Mouse (Mus musculus): ENCODE results near the gene Gm20715. TPM values are rescaled to one million over a fixed set of nuclear protein-coding genes. Genes with fewer than 3 reads are reported as not detected.
"Not testable (repeated sequence)": the region's sequence is repeated elsewhere in the genome, so short reads cannot be mapped to it uniquely, and the experiment has no call there.

Gm20715 gene
- total RNA-seq, 2 experiments from 2014 or later, result not detected

GRCm38 (mm10) chr7:6414626-6415441, 4.8 kb downstream of the Gm20715 start:
- intact Hi-C loops (cut with DNase I), result loop anchor here (10.0 kb wide), 1 partner anchor 270 kb away; no protein-coding TSS in a partner anchor
- no peak for DNase-seq

GRCm38 (mm10) chr7:6415442-6415787, 5.3 kb downstream of the Gm20715 start:
- intact Hi-C loops (cut with DNase I), result loop anchor here (10.0 kb wide), 1 partner anchor 271 kb away; no protein-coding TSS in a partner anchor
- no peak for DNase-seq

- intact Hi-C loops (cut with DNase I), result loop anchor here (10.0 kb wide), 1 partner anchor 275 kb away; no protein-coding TSS in a partner anchor
- no peak for DNase-seq
Observed at GRCm38 (mm10) chr7:6419894-6420293, 9.8 kb downstream of the Gm20715 start.

GRCm38 (mm10) chr7:6429381-6429780, 19.3 kb downstream of the Gm20715 start:
- intact Hi-C loops (cut with DNase I), result no loop called here
- no peak for DNase-seq

- intact Hi-C loops (cut with DNase I), result loop anchor here (1.0 to 10.0 kb wide), 3 partner anchors 71 to 844 kb away; partner anchors contain the start of gene Gm45844
- DNase-seq, result peak; percentile 3 to 37
Observed at GRCm38 (mm10) chr7:6430342-6430741, 20.3 kb downstream of the Gm20715 start.

- DNase-seq, result no peak
- intact Hi-C loops (cut with DNase I), result loop anchor here (5.0 to 10.0 kb wide), 2 partner anchors 499 to 836 kb away; partner anchors contain the start of gene Gm45844
Observed at GRCm38 (mm10) chr7:6438388-6438787, 28.3 kb downstream of the Gm20715 start, which contains the start of gene Olfr1344. TSS of gene Olfr1344 (plus strand) at chr7:6438688.

- intact Hi-C loops (cut with DNase I), result no loop called here
- DNase-seq, result no peak
Observed at GRCm38 (mm10) chr7:6441173-6441572, 31.1 kb downstream of the Gm20715 start.

GRCm38 (mm10) chr7:6447771-6448170, 37.7 kb downstream of the Gm20715 start:
- intact Hi-C loops (cut with DNase I), result no loop called here

GRCm38 (mm10) chr7:6455868-6456267, 45.8 kb downstream of the Gm20715 start, which contains the start of gene Olfr1336:
TSS of gene Olfr1336 (plus strand) at chr7:6456168.
- DNase-seq, result no peak
- intact Hi-C loops (cut with DNase I), result no loop called here

More at GRCm38 (mm10) chr7:6447771-6448170, 37.7 kb downstream of the Gm20715 start:
- no peak for DNase-seq

GRCm38 (mm10) chr7:6456399-6456798, 46.3 kb downstream of the Gm20715 start:
- no peak for DNase-seq
- intact Hi-C loops (cut with DNase I), result no loop called here

GRCm38 (mm10) chr7:6466951-6467350, 56.9 kb downstream of the Gm20715 start, which contains the start of gene Olfr1346:
TSS of gene Olfr1346 (plus strand) at chr7:6467101.
- intact Hi-C loops (cut with DNase I), result no loop called here

GRCm38 (mm10) chr7:6477633-6478032, 67.6 kb downstream of the Gm20715 start:
- not testable (repeated sequence) for DNase-seq

More at GRCm38 (mm10) chr7:6466951-6467350, 56.9 kb downstream of the Gm20715 start, which contains the start of gene Olfr1346:
- no peak for DNase-seq

GRCm38 (mm10) chr7:6486841-6487240, 76.8 kb downstream of the Gm20715 start, which contains the start of gene Olfr5:
TSS of gene Olfr5 (minus strand) at chr7:6486941.
- DNase-seq, result no peak
- intact Hi-C loops (cut with DNase I), result no loop called here

More at GRCm38 (mm10) chr7:6477633-6478032, 67.6 kb downstream of the Gm20715 start:
- intact Hi-C loops (cut with DNase I), result not testable (repeated sequence)

Other genes with a start within 250 kb of the Gm20715 start
- gene Zfp444, start 238.1 kb upstream of the Gm20715 start, total RNA-seq (2021), result 10 to 100 TPM in 1 of 2 experiments, 1 to 10 TPM in 1; 9.4 to 11.4 TPM
- not detected for gene Galp, start 213.2 kb upstream of the Gm20715 start, total RNA-seq (2021)
- not detected for gene Zscan5b, start 188.0 kb upstream of the Gm20715 start, total RNA-seq (2021)
- gene Epp13, start 157.6 kb upstream of the Gm20715 start, total RNA-seq (2021), result not detected
- 1 to 10 TPM; 3.4 to 4.0 TPM for gene Zfp667, start 123.7 kb upstream of the Gm20715 start, total RNA-seq (2021)
- 1 to 10 TPM; 1.1 to 1.8 TPM for gene Zfp583, start 79.0 kb upstream of the Gm20715 start, total RNA-seq (2021)
- under 1 TPM; 0.16 to 0.33 TPM for gene Gm3854, start 66.5 kb upstream of the Gm20715 start, total RNA-seq (2021)
- gene Zfp78, start 47.0 kb upstream of the Gm20715 start, total RNA-seq (2021), result 1 to 10 TPM; 2.4 to 3.0 TPM
- 1 to 10 TPM; 2.9 to 3.1 TPM for gene Zfp28, start 27.0 kb upstream of the Gm20715 start, total RNA-seq (2021)
- not detected for gene Smim17, start 11.6 kb upstream of the Gm20715 start, total RNA-seq (2021)
- gene Olfr1344, start 28.4 kb downstream of the Gm20715 start, total RNA-seq (2021), result not detected
- not detected for gene Olfr1336, start 45.9 kb downstream of the Gm20715 start, total RNA-seq (2021)
- gene Olfr1346, start 56.8 kb downstream of the Gm20715 start, total RNA-seq (2021), result not detected
- not detected for gene Olfr5, start 76.7 kb downstream of the Gm20715 start, total RNA-seq (2021)
- gene Olfr1347, start 89.5 kb downstream of the Gm20715 start, total RNA-seq (2021), result not detected
- gene Olfr1348, start 98.5 kb downstream of the Gm20715 start, total RNA-seq (2021), result not detected
- not detected for gene Olfr1349, start 112.7 kb downstream of the Gm20715 start, total RNA-seq (2021)
- gene Olfr1350, start 154.6 kb downstream of the Gm20715 start, total RNA-seq (2021), result not detected